Mouse (Mus musculus) gastrocnemius, postnatal 10 days (tissue): ENCODE results near the gene Amh. TPM values are rescaled to one million over a fixed set of nuclear protein-coding genes. Genes with fewer than 3 reads are reported as not detected.

Experiments
- DNase-seq: peaks from one replicate; pipeline ENCODE4 v3.0.0; 2021; ENCODE audit warnings: mixed read lengths
- total RNA-seq, 2 experiments: library from RNA; stranded (reverse); gene quantifications; 2 replicates each; pipeline ENCODE4 v1.2.3; 2021

The Amh gene
- total RNA-seq, 2 experiments from 2014 or later: 0.20 to 0.52 TPM

GRCm38 (mm10) chr10:80787517-80787916 is 17.5 kb upstream of the Amh start:
- DNase-seq: no peak

GRCm38 (mm10) chr10:80790761-80791404 is 14.2 kb upstream of the Amh start:
- no peak for DNase-seq

GRCm38 (mm10) chr10:80791476-80792174 is 13.4 kb upstream of the Amh start:
- DNase-seq: no peak

- DNase-seq: no peak
These were observed 12.6 kb upstream of the Amh start for GRCm38 (mm10) chr10:80792175-80793032.

GRCm38 (mm10) chr10:80793033-80793784 is 11.8 kb upstream of the Amh start:
- no peak for DNase-seq

- DNase-seq: no peak
These were observed 11.2 kb upstream of the Amh start for GRCm38 (mm10) chr10:80793803-80794202.

- no peak for DNase-seq
These were observed 10.3 kb upstream of the Amh start for GRCm38 (mm10) chr10:80794750-80795149.

GRCm38 (mm10) chr10:80796307-80796848 is 8.7 kb upstream of the Amh start:
- DNase-seq: no peak

GRCm38 (mm10) chr10:80797186-80798149 is 7.6 kb upstream of the Amh start:
- DNase-seq: no peak

- DNase-seq: peak; percentile 96
These were observed 6.7 kb upstream of the Amh start, which contains the start of the genes Sf3a2 and Plekhj1 for GRCm38 (mm10) chr10:80798150-80799006. TSS of gene Sf3a2 (plus strand) at chr10:80798198. TSS of gene Plekhj1 (minus strand) at chr10:80798626.

GRCm38 (mm10) chr10:80799070-80799566 is 5.9 kb upstream of the Amh start:
- DNase-seq: no peak

- DNase-seq: no peak
These were observed 2.7 kb upstream of the Amh start for GRCm38 (mm10) chr10:80802204-80802912.

GRCm38 (mm10) chr10:80802996-80803395 is 2.0 kb upstream of the Amh start:
- DNase-seq: no peak

GRCm38 (mm10) chr10:80804340-80804739 is 703 bp upstream of the Amh start:
- no peak for DNase-seq

GRCm38 (mm10) chr10:80805322-80805721 is 279 bp downstream of the Amh start:
- DNase-seq: no peak

GRCm38 (mm10) chr10:80805925-80806324 is 882 bp downstream of the Amh start:
- DNase-seq: peak; percentile 88

GRCm38 (mm10) chr10:80806341-80807056 is 1.5 kb downstream of the Amh start:
- DNase-seq: no peak

- peak; percentile 68 for DNase-seq
These were observed 2.1 kb downstream of the Amh start for GRCm38 (mm10) chr10:80807057-80807627.
